Mouse (Mus musculus) spleen, adult 2 months (tissue): Measurements from ENCODE around the gene Sorbs1. TPM values are rescaled to one million over a fixed set of nuclear protein-coding genes. Genes with fewer than 3 reads are reported as not detected.

Experiments
- DNase-seq, 2 experiments: peaks; one replicate each; pipeline versions ENCODE4 v3.0.0 to v3.0.0-alpha.2; 2012 to 2021; ENCODE audit warnings: low spot score in 2 of 2, low read depth in 1 of 2
- H3K27ac ChIP-seq: fragments of 200-500 bp; 2 replicates; pipeline ENCODE4 v1.5.1; 2012; ENCODE audit warnings: low read length, inconsistent platforms; ENCODE audit not compliant: insufficient read depth
- H3K27me3 ChIP-seq: fragments of 200-500 bp; 2 replicates; pipeline ENCODE4 v1.6.1; 2012; ENCODE audit warnings: mild to moderate bottlenecking, moderate library complexity, low read length, inconsistent platforms; ENCODE audit not compliant: control insufficient read depth, insufficient read depth
- H3K36me3 ChIP-seq: fragments of 200-500 bp; 2 replicates; pipeline ENCODE4 v1.6.1; 2012; ENCODE audit warnings: mild to moderate bottlenecking, low read length, inconsistent platforms; ENCODE audit not compliant: control insufficient read depth, insufficient read depth
- H3K4me1 ChIP-seq: fragments of 200-500 bp; 2 replicates; pipeline ENCODE4 v1.6.1; 2011; ENCODE audit warnings: inconsistent platforms; ENCODE audit not compliant: control insufficient read depth, insufficient read depth, insufficient read length
- H3K4me3 ChIP-seq: fragments of 200-500 bp; 2 replicates; pipeline ENCODE4 v1.5.1; 2011; ENCODE audit warnings: mild to moderate bottlenecking, inconsistent platforms; ENCODE audit not compliant: insufficient read depth, insufficient read length; ENCODE audit errors: extremely low read depth
- CTCF ChIP-seq: fragments of 200-500 bp; IDR thresholded peaks from 2 replicates; pipeline ENCODE4 v1.5.1; 2011; ENCODE audit warnings: mild to moderate bottlenecking, inconsistent platforms; ENCODE audit not compliant: insufficient read depth, insufficient read length, insufficient replicate concordance; ENCODE audit errors: extremely low read depth
- POLR2A ChIP-seq: fragments of 200-500 bp; IDR thresholded peaks from 2 replicates; pipeline ENCODE4 v1.6.1; 2011; ENCODE audit warnings: low read depth, low read length, inconsistent platforms
- WGBS: fragments of 180-500 bp; shearing (Covaris S2); methylation state at CpG from one replicate; pipeline ENCODE4 v1.1.7; 2018; 5-methylcytosine and 5-hydroxymethylcytosine counted together
- polyA plus RNA-seq: library from polyadenylated mRNA; depleted of rRNA; stranded (reverse); fragments of >200 nt; gene quantifications from 2 replicates; pipeline ENCODE4 v1.2.3, GENCODE M21; 2012

The Sorbs1 gene
- polyA plus RNA-seq, 1 experiment: 6.4 TPM

DNA sequence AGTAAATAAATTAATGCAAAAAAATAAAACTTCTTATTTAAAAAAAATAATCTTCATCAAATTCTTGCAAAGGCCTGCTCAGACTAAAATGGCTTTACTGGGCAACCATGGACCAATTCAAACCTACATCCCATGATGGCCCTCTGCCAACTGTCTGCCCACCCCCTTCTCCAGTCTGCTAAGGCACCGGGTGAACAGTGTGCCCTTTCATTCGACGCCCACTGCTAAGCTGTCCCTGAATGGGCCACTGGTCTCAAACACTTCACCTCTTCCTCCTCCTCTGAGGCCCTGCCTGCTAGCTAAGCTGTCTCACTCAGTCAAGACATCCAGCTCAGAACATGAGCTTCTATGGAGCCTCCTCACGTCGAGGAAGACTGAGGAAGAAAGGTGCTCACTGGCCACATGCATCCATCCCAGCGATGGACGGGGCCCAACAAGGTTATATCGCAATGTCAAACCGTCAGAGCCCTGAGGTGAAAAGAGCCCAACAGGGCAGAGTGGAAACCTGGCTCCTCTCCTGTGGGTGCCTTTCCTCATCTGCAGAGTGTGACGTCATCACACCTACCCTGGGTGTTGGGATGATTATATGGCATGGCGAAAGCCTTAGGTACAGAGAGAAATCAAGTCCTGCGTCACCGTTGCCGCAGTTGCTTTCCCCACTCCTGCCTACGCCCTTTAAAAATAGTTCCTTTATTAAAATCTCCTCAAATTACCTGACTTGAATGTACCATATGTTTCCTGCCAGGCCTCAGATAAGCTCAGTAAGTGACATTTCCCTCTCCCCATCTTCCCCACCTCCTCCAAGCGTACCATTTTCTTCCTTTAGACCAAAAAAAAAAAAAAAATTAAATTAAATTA is 87.2 kb downstream of the Sorbs1 start:
- H3K36me3 ChIP-seq: no peaks in the 10 kb centered on the region
- no peak overlapping the region for H3K4me3 ChIP-seq
- WGBS: 83% methylated on average over 16 of the region's 16 CpGs
- TF ChIP-seq CTCF (no peak), POLR2A (no peak)
- no peaks in the 10 kb centered on the region for H3K27me3 ChIP-seq
- H3K27ac ChIP-seq: no peak overlapping the region
- DNase-seq: no peak
- no peaks in the 10 kb centered on the region for H3K4me1 ChIP-seq

- H3K27ac ChIP-seq: no peak overlapping the region
- WGBS: 47% methylated on average over 5 of the region's 5 CpGs
- no peaks in the 10 kb centered on the region for H3K4me1 ChIP-seq
- no peak overlapping the region for H3K4me3 ChIP-seq
- DNase-seq: no peak
- TF ChIP-seq POLR2A (no peak), CTCF (no peak)
- no peaks in the 10 kb centered on the region for H3K27me3 ChIP-seq
- H3K36me3 ChIP-seq: no peaks in the 10 kb centered on the region
Observed at GRCm38 (mm10) chr19:40425326-40425725, 88.3 kb downstream of the Sorbs1 start.

DNA sequence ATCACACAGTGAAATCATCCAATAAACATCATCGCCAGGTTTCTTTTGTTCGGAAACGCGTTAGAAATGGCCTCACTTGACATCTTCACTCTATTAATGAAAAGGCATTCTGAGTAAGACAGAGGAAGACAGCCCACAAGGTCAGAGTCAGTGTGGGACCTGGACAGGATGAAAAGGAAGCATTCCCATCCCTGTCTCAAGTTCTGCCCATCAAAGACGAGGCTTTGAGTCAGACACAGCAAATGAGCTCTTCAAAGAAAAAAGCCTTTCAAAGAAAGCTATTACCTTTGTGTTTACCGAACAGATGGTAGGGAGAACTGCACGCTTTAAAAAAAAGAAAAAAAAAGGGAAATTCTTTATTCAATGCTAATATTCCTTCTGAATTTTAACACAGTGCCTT is 92.5 kb downstream of the Sorbs1 start:
- TF ChIP-seq CTCF: no peak
- TF ChIP-seq POLR2A: no peak
- WGBS: 90% methylated on average over 7 of the region's 7 CpGs
- no peaks in the 10 kb centered on the region for H3K4me1 ChIP-seq
- no peak overlapping the region for H3K4me3 ChIP-seq
- DNase-seq: no peak
- no peaks in the 10 kb centered on the region for H3K36me3 ChIP-seq
- H3K27me3 ChIP-seq: no peaks in the 10 kb centered on the region
- H3K27ac ChIP-seq: no peak overlapping the region

GRCm38 (mm10) chr19:40419315-40419714 is 94.3 kb downstream of the Sorbs1 start:
- no peaks in the 10 kb centered on the region for H3K36me3 ChIP-seq
- H3K27me3 ChIP-seq: no peaks in the 10 kb centered on the region
- 94% methylated on average over 7 of the region's 7 CpGs for WGBS
- no peak for TF ChIP-seq POLR2A
- TF ChIP-seq CTCF: no peak
- no peaks in the 10 kb centered on the region; the same call in 1 of the 2 replicates for H3K4me1 ChIP-seq
- no peak overlapping the region for H3K4me3 ChIP-seq
- no peak for DNase-seq
- H3K27ac ChIP-seq: no peak overlapping the region

GRCm38 (mm10) chr19:40417155-40417821 is 96.3 kb downstream of the Sorbs1 start:
- TF ChIP-seq POLR2A (no peak), CTCF (no peak)
- no peak for DNase-seq
- 89% methylated on average over 8 of the region's 8 CpGs for WGBS

GRCm38 (mm10) chr19:40415725-40416124 is 97.9 kb downstream of the Sorbs1 start:
- no peak overlapping the region for H3K4me3 ChIP-seq
- H3K4me1 ChIP-seq: no peaks in the 10 kb centered on the region; the same call in 1 of the 2 replicates
- no peaks in the 10 kb centered on the region for H3K36me3 ChIP-seq
- no peak for DNase-seq
- 70% methylated on average over 1 of the region's 1 CpGs for WGBS
- no peak overlapping the region for H3K27ac ChIP-seq
- no peaks in the 10 kb centered on the region for H3K27me3 ChIP-seq
- TF ChIP-seq POLR2A (no peak), CTCF (no peak)

More at GRCm38 (mm10) chr19:40417155-40417821, 96.3 kb downstream of the Sorbs1 start:
- no peaks in the 10 kb centered on the region; the same call in 1 of the 2 replicates for H3K4me1 ChIP-seq
- no peak overlapping the region for H3K27ac ChIP-seq
- no peaks in the 10 kb centered on the region for H3K36me3 ChIP-seq
- H3K4me3 ChIP-seq: no peak overlapping the region
- no peaks in the 10 kb centered on the region for H3K27me3 ChIP-seq
